Comparison of ENCODE assay signal across 8 mouse cellular contexts in the genomic region with DNA sequence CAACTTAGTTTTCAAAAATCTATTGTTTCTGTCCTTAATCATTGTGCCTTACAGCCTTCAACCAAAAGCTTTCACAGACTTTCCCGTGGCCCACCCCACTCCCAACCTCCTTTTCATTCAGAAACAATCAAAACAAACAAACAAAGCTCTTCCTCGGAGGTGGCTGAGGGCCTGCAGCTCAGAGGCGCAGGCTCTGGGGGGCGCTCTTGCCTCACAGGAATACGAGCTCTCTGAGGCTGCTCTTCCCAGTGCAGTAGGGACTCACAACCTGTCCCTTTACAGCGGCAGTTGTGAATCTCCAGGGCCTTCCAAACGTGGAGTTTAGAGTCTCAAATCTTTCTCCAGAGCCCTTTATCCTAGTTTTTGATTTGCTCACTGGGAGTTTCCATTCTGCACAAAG.
DNase-seq lines count a peak whose midpoint lies in the region; ATAC-seq and TF ChIP-seq lines count a peak whose summit lies in the region.

No protein-coding gene starts in this region.

- no peak overlapping the region for H3K9ac ChIP-seq in ES-E14 (ENCODE audit: insufficient read depth, low read depth, low read length, poor library complexity, severe bottlenecking)
- no peak overlapping the region for H3K9ac ChIP-seq in hindbrain, embryonic 11.5 days (ENCODE audit: low read depth, low read length)

- no peak overlapping the region for H3K27ac ChIP-seq in ES-E14 (ENCODE audit: insufficient read depth, low read depth, low read length, poor library complexity, severe bottlenecking)
- H3K27ac ChIP-seq in forebrain, embryonic 10.5 days = no peak overlapping the region
- no peak overlapping the region for H3K27ac ChIP-seq in hindbrain, embryonic 11.5 days (ENCODE audit: low read depth, low read length)

- H3K4me3 ChIP-seq in ES-E14 (ENCODE audit: insufficient read depth in 1 of 2, low read depth in 1 of 2, low read length in 2 of 2, poor library complexity in 1 of 2, severe bottlenecking in 1 of 2) = no peak overlapping the region
- no peak overlapping the region for H3K4me3 ChIP-seq in forebrain, embryonic 10.5 days
- no peak overlapping the region for H3K4me3 ChIP-seq in hindbrain, embryonic 11.5 days (ENCODE audit: low read depth, low read length)

- H3K36me3 ChIP-seq in ES-E14 (ENCODE audit: control insufficient read depth, insufficient read depth, low read length, poor library complexity, severe bottlenecking) = no peaks in the 10 kb centered on the region
- peaks cover 7% of the 10 kb centered on the region; the same call in 1 of the 2 replicates for H3K36me3 ChIP-seq in forebrain, embryonic 10.5 days (replicated peaks)
- H3K36me3 ChIP-seq in hindbrain, embryonic 11.5 days (ENCODE audit: control insufficient read depth, insufficient read depth, low read length) = no peaks in the 10 kb centered on the region

- H3K4me1 ChIP-seq in ES-E14 (ENCODE audit: control insufficient read depth in 2 of 2, insufficient read depth in 2 of 2, low read length in 2 of 2, poor library complexity in 1 of 2) = peaks cover 7 to 9% of the 10 kb centered on the region in 2 experiments; a peak in 3 of 4 replicates
- H3K4me1 ChIP-seq in forebrain, embryonic 10.5 days = peaks cover 17% of the 10 kb centered on the region
- H3K4me1 ChIP-seq in hindbrain, embryonic 11.5 days (replicated peaks; ENCODE audit: control insufficient read depth, insufficient read depth, low read length) = no peaks in the 10 kb centered on the region

- no peaks in the 10 kb centered on the region for H3K27me3 ChIP-seq in forebrain, embryonic 10.5 days (ENCODE audit: poor library complexity, severe bottlenecking)
- no peaks in the 10 kb centered on the region for H3K27me3 ChIP-seq in hindbrain, embryonic 11.5 days (ENCODE audit: control insufficient read depth, insufficient read depth, low read length)

- peak; percentile 70 for ATAC-seq in hindbrain, embryonic 11.5 days (ENCODE audit: low FRiP score)

- WGBS in forebrain, embryonic 10.5 days = 8% methylated on average over 7 of the region's 7 CpGs
- WGBS in hindbrain, embryonic 11.5 days = 12% methylated on average over 7 of the region's 7 CpGs

- DNase-seq in ES-E14 (ENCODE audit: low read depth, low spot score) = peak; percentile 66
- DNase-seq in brain, adult 2 months (ENCODE audit: low read depth, low spot score) = peak; percentile 92
- DNase-seq in forebrain, embryonic 10.5 days (ENCODE audit: extremely low spot score, low spot score) = peak; percentile 50
- peak; percentile 86 for DNase-seq in hindbrain, embryonic 11.5 days (ENCODE audit: low spot score)
- DNase-seq in layer of hippocampus, adult 9-11 months = peak; percentile 60
- peak; percentile 59 for DNase-seq in lung, postnatal 25 days (ENCODE audit: low spot score)
- peak; percentile 83 for DNase-seq in retina, postnatal 1 day
- peak; percentile 62 for DNase-seq in urinary bladder, adult 2 months (ENCODE audit: low spot score)

- in situ Hi-C loops in ES-E14 (cut with MboI; ENCODE audit: low sequenced_read_pairs in 2 of 2, unreplicated experiment in 2 of 2) = loop anchor here in 1 of 2 experiments (10.0 kb wide), 1 partner anchor 220 kb away; no protein-coding TSS in a partner anchor

- H3K9me3 ChIP-seq in ES-E14 (ENCODE audit: control insufficient read depth, insufficient read depth, low read depth, low read length) = no peaks in the 10 kb centered on the region
- H3K9me3 ChIP-seq in forebrain, embryonic 10.5 days = no peaks in the 10 kb centered on the region
- H3K9me3 ChIP-seq in hindbrain, embryonic 11.5 days (ENCODE audit: control insufficient read depth, low read length) = no peaks in the 10 kb centered on the region

- H3K4me2 ChIP-seq in hindbrain, embryonic 11.5 days (replicated peaks; ENCODE audit: low read depth, low read length) = no peak overlapping the region

TF ChIP-seq in ES-E14, 5 proteins besides CTCF, POLR2A, EP300 and RAD21:
- no peak for TF ChIP-seq MAFK (IDR thresholded peaks at IDR 0.05; ENCODE audit: insufficient read depth, low read depth, low read length)
- no peak for TF ChIP-seq ZNF384 (IDR thresholded peaks at IDR 0.05; ENCODE audit: low read depth, low read length)
- no peak for TF ChIP-seq HCFC1 (IDR thresholded peaks at IDR 0.05; ENCODE audit: borderline replicate concordance, insufficient read depth, low read length)
- TF ChIP-seq ZC3H11A (IDR thresholded peaks at IDR 0.05; ENCODE audit: borderline replicate concordance, low read depth, low read length) = peak; percentile 93
- TF ChIP-seq CHD2 (IDR thresholded peaks at IDR 0.05; ENCODE audit: low read depth, low read length) = no peak
